In genomic region chr8:24346390-24347113, GRCm38 (mm10) we compare ENCODE assay signal across 17 mouse cellular contexts.
DNase-seq lines count a peak whose midpoint lies in the region; ATAC-seq and TF ChIP-seq lines count a peak whose summit lies in the region.
"Had no signal": no experiment of that assay in that cellular context is flagged by ENCODE, and none has a peak within 500 bp of the region (broad histone marks: within the 10 kb centered on the region; RNA-seq: fewer than 3 reads in every experiment).

No protein-coding gene starts in this region.

- peak; percentile 80; the same call in 1 of the 2 replicates for ATAC-seq in embryonic facial prominence, embryonic 12.5 days (ENCODE audit: insufficient number of reproducible peaks, insufficient read depth, low FRiP score, low TSS enrichment)
- ATAC-seq in limb, embryonic 12.5 days (ENCODE audit: insufficient number of reproducible peaks, insufficient read depth, low FRiP score, low TSS enrichment, low read depth) = peak; percentile 75
- ATAC-seq: intestine, embryonic 16.5 days; lung, postnatal 0 days; midbrain, embryonic 15.5 days had no signal

- H3K4me2 ChIP-seq in embryonic facial prominence, embryonic 12.5 days (replicated peaks) = no peak overlapping the region
- H3K4me2 ChIP-seq in limb, embryonic 12.5 days = no peak overlapping the region
- H3K4me2 ChIP-seq: heart, embryonic 11.5 days; hindbrain, embryonic 14.5 days; midbrain, embryonic 15.5 days had no signal

- WGBS in embryonic facial prominence, embryonic 12.5 days = 44% methylated on average over 6 of the region's 6 CpGs
- 47% methylated on average over 6 of the region's 6 CpGs for WGBS in limb, embryonic 12.5 days

- no peak overlapping the region for H3K4me3 ChIP-seq in C2C12 (ENCODE audit: insufficient read depth, poor library complexity, severe bottlenecking)
- no peak overlapping the region for H3K4me3 ChIP-seq in embryonic facial prominence, embryonic 12.5 days
- H3K4me3 ChIP-seq in limb, embryonic 12.5 days (replicated peaks) = no peak overlapping the region
- H3K4me3 ChIP-seq: midbrain, embryonic 15.5 days had no signal

- no peaks in the 10 kb centered on the region for H3K36me3 ChIP-seq in C2C12 (ENCODE audit: control insufficient read depth, insufficient read depth)
- H3K36me3 ChIP-seq in embryonic facial prominence, embryonic 12.5 days = no peaks in the 10 kb centered on the region
- H3K36me3 ChIP-seq in limb, embryonic 12.5 days = no peaks in the 10 kb centered on the region
- H3K36me3 ChIP-seq: midbrain, embryonic 15.5 days had no signal

- H3ac ChIP-seq in C2C12 (ENCODE audit: control insufficient read depth, insufficient read length, low read depth) = no peak overlapping the region

- H3K9me3 ChIP-seq in embryonic facial prominence, embryonic 12.5 days = no peaks in the 10 kb centered on the region
- H3K9me3 ChIP-seq in limb, embryonic 12.5 days = no peaks in the 10 kb centered on the region
- H3K9me3 ChIP-seq: midbrain, embryonic 15.5 days had no signal

- no peak for TF ChIP-seq CTCF in C2C12 (IDR thresholded peaks at IDR 0.05; ENCODE audit: control insufficient read depth, insufficient read depth, insufficient read length)

- peaks cover 12% of the 10 kb centered on the region for H3K27me3 ChIP-seq in C2C12 (ENCODE audit: control insufficient read depth, insufficient read depth, insufficient read length)
- H3K27me3 ChIP-seq in embryonic facial prominence, embryonic 12.5 days = no peaks in the 10 kb centered on the region
- H3K27me3 ChIP-seq in limb, embryonic 12.5 days = no peaks in the 10 kb centered on the region
- H3K27me3 ChIP-seq: midbrain, embryonic 15.5 days had no signal

- H3K4me1 ChIP-seq in embryonic facial prominence, embryonic 12.5 days = peaks cover 8% of the 10 kb centered on the region; the same call in 1 of the 2 replicates
- peaks cover 14% of the 10 kb centered on the region for H3K4me1 ChIP-seq in limb, embryonic 12.5 days (replicated peaks)
- H3K4me1 ChIP-seq: midbrain, embryonic 15.5 days had no signal

- H3K27ac ChIP-seq in embryonic facial prominence, embryonic 12.5 days = 0 out of 2 replicates have a peak overlapping the region, but pooled peaks have one; percentile 23
- H3K27ac ChIP-seq in limb, embryonic 12.5 days = no peak overlapping the region
- H3K27ac ChIP-seq: hindbrain, embryonic 14.5 days; liver, embryonic 14.5 days; midbrain, embryonic 15.5 days had no signal

- H3K9ac ChIP-seq in embryonic facial prominence, embryonic 12.5 days = no peak overlapping the region
- H3K9ac ChIP-seq in limb, embryonic 12.5 days (replicated peaks) = no peak overlapping the region
- H3K9ac ChIP-seq: hindbrain, embryonic 14.5 days; liver, embryonic 14.5 days; midbrain, embryonic 15.5 days had no signal

- no peaks in the 10 kb centered on the region for H3K79me2 ChIP-seq in C2C12 (ENCODE audit: control insufficient read depth, insufficient read depth)

- no peaks in the 10 kb centered on the region for H3K79me3 ChIP-seq in C2C12 (ENCODE audit: low read depth)

- peak; percentile 13 for DNase-seq in 3T3-L1 (ENCODE audit: low read depth, low spot score)
- no peak for DNase-seq in thymus, adult 18-20 months
- no peak for DNase-seq in adrenal gland, postnatal 4 days (ENCODE audit: low spot score in 2 of 2)
- no peak for DNase-seq in cerebellum, postnatal 14 days
- DNase-seq: adrenal gland, postnatal 10 days; cerebellum, adult 2 months; layer of hippocampus, postnatal 36 days; right cerebral cortex, adult 18-20 months had no signal

TF ChIP-seq in C2C12, 6 proteins besides CTCF, POLR2A, EP300 and RAD21:
- TF ChIP-seq USF1 (IDR thresholded peaks at IDR 0.05; ENCODE audit: low read depth) = no peak
- no peak for TF ChIP-seq MAX (IDR thresholded peaks at IDR 0.05)
- no peak for TF ChIP-seq CEBPB (IDR thresholded peaks at IDR 0.05; ENCODE audit: low read depth)
- no peak for TF ChIP-seq MYOG (IDR thresholded peaks at IDR 0.05; ENCODE audit: control insufficient read depth, extremely low read depth, insufficient read length)
- peak; percentile 19 for TF ChIP-seq MYOD1 (IDR thresholded peaks at IDR 0.05; ENCODE audit: control insufficient read depth, insufficient read length, low read depth)
- TF ChIP-seq FOSL1 (IDR thresholded peaks at IDR 0.05; ENCODE audit: insufficient read depth, low read length, poor library complexity, severe bottlenecking) = no peak
